Mouse (Mus musculus): ENCODE measurements at regions not wholly inside any gene's neighbourhood (a gene's known extent, or its start where the extent isn't known, plus 50 kb on each side); places are given as distances from the start of the nearest gene placed in this dataset.

DNA sequence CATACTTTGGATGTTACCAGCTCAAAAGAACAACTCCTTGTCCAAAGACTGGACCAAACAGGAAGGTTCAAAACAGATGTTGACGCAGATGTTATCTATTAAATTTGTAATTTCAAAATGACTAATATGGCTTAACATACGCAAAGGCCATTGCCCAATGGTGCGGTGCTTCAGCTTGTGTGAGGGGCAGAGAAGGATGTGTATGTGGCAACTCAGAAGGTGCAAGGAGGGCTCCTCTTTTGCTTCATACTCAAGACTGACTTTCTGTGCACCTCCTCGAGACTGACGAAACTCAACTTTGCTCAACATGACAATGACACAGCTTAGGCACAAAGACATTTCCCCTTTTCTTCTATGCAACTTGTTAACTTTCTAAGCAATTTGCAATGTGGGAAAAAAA lies 186.3 kb upstream of the Thbs1 start:
- H3K36me3 ChIP-seq (ENCODE audit: control insufficient read depth, insufficient read depth, low read length) = no peaks in the 10 kb centered on the region
- H3K27ac ChIP-seq (replicated peaks; ENCODE audit: insufficient read depth, low read depth, low read length) = no peak overlapping the region
- H3K27me3 ChIP-seq (ENCODE audit: control insufficient read depth, insufficient read depth, low read length) = no peaks in the 10 kb centered on the region
- no peak for DNase-seq (ENCODE audit: extremely low read depth, low read depth, low spot score)
- H3K4me1 ChIP-seq (ENCODE audit: control insufficient read depth, insufficient read depth, low read length) = no peaks in the 10 kb centered on the region
- no peak overlapping the region for H3K9ac ChIP-seq (ENCODE audit: low read depth, low read length)
- TF ChIP-seq CTCF (IDR thresholded peaks at IDR 0.05; ENCODE audit: low read depth, low read length) (no peak), POLR2A (IDR thresholded peaks at IDR 0.05; ENCODE audit: extremely low read depth, insufficient read depth, low read length) (no peak)
- no peak overlapping the region for H3K4me3 ChIP-seq (ENCODE audit: insufficient read depth, low read depth, low read length)
- H3K79me2 ChIP-seq (ENCODE audit: control insufficient read depth, insufficient read depth, low read length) = no peaks in the 10 kb centered on the region
- 94% methylated on average over 5 of the region's 5 CpGs for WGBS

DNA sequence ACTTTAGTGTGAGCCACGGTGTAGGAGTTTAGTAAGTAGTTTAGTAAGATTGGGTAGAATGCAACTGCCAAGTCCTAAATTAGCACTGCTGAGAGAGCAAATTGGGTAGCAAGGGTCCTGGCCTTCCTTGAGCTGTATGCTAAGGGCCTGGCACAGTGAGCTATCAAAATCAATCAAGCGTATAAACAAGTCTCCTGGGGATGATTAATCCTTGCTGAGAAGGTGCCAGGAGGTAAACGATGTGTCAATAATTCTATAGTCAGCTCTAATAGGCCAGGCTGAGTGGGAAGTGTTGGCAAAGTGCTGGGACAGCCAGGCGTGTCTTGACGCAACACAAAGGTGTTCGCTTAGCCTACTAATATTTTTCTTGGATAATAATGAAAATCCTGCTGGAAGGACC lies 183.6 kb upstream of the Thbs1 start:
- Histone ChIP-seq H3K27ac (replicated peaks; ENCODE audit: insufficient read depth, low read depth, low read length) (no peak overlapping the region), H3K79me2 (ENCODE audit: control insufficient read depth, insufficient read depth, low read length) (no peaks in the 10 kb centered on the region), H3K4me1 (ENCODE audit: control insufficient read depth, insufficient read depth, low read length) (no peaks in the 10 kb centered on the region), H3K27me3 (ENCODE audit: control insufficient read depth, insufficient read depth, low read length) (no peaks in the 10 kb centered on the region), H3K9ac (ENCODE audit: low read depth, low read length) (no peak overlapping the region), H3K36me3 (ENCODE audit: control insufficient read depth, insufficient read depth, low read length) (no peaks in the 10 kb centered on the region), H3K4me3 (ENCODE audit: insufficient read depth, low read depth, low read length) (no peak overlapping the region)
- WGBS = 74% methylated on average over 6 of the region's 6 CpGs
- no peak for DNase-seq (ENCODE audit: extremely low read depth, low read depth, low spot score)
- TF ChIP-seq POLR2A (IDR thresholded peaks at IDR 0.05; ENCODE audit: extremely low read depth, insufficient read depth, low read length) = no peak
- no peak for TF ChIP-seq CTCF (IDR thresholded peaks at IDR 0.05; ENCODE audit: low read depth, low read length)

DNA sequence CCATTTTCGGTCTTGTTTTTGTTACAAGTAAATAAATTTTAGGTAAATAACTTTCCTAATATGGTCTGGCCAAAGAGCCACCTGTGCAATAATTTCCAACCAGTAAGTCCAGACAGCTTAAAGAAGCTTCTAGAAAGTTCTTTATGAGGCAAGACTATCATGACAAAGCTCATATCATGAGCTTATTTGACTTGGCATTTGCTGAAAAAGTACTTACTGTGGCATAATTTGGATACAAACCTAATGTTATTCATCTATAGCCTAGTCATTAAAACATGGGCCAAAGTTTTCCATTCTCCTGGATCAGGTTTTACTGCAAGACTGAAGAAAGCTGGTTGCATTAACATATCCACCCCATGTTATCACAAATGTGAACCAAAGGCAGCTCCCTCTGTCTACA lies 182.1 kb upstream of the Thbs1 start:
- H3K4me3 ChIP-seq (ENCODE audit: insufficient read depth, low read depth, low read length) = no peak overlapping the region
- 88% methylated on average over 1 of the region's 1 CpGs for WGBS
- no peak overlapping the region for H3K9ac ChIP-seq (ENCODE audit: low read depth, low read length)
- DNase-seq (ENCODE audit: extremely low read depth, low read depth, low spot score) = no peak
- no peaks in the 10 kb centered on the region for H3K36me3 ChIP-seq (ENCODE audit: control insufficient read depth, insufficient read depth, low read length)
- H3K4me1 ChIP-seq (ENCODE audit: control insufficient read depth, insufficient read depth, low read length) = no peaks in the 10 kb centered on the region
- H3K27ac ChIP-seq (replicated peaks; ENCODE audit: insufficient read depth, low read depth, low read length) = no peak overlapping the region
- no peak for TF ChIP-seq POLR2A (IDR thresholded peaks at IDR 0.05; ENCODE audit: extremely low read depth, insufficient read depth, low read length)
- TF ChIP-seq CTCF (IDR thresholded peaks at IDR 0.05; ENCODE audit: low read depth, low read length) = no peak
- no peaks in the 10 kb centered on the region for H3K27me3 ChIP-seq (ENCODE audit: control insufficient read depth, insufficient read depth, low read length)
- no peaks in the 10 kb centered on the region for H3K79me2 ChIP-seq (ENCODE audit: control insufficient read depth, insufficient read depth, low read length)

DNA sequence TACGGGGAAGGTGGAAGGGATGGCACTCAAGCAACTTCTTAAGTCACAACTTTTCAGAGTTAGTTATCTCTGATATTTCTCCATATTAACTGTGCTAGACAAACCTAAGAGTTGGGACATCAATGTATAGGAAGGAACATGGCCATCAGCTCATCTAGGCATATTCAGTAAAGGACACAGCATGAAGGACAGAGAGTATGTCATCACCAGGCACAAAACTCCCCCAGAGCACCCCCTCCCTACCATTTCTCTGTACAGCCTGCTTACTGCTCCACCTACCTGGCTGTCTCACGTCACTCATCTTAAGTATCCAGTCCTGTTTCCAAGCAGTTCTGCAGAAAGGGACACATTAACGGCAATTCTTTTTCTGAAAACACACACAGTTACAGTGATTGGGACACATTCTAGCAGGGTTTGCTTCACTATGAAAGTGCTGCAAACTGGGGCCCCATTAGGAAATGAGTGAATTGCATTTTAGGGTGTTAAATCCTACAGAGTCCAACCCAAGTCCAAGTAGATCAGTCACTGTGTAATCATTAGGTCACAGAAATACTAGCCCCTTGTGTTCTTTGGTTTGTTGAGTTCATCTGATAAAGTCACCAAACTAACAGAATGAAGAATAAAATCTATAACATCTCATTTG lies 180.7 kb upstream of the Thbs1 start:
- TF ChIP-seq CTCF (IDR thresholded peaks at IDR 0.05; ENCODE audit: low read depth, low read length) (no peak), POLR2A (IDR thresholded peaks at IDR 0.05; ENCODE audit: extremely low read depth, insufficient read depth, low read length) (no peak)
- Histone ChIP-seq H3K27me3 (ENCODE audit: control insufficient read depth, insufficient read depth, low read length) (no peaks in the 10 kb centered on the region), H3K79me2 (ENCODE audit: control insufficient read depth, insufficient read depth, low read length) (no peaks in the 10 kb centered on the region), H3K9ac (ENCODE audit: low read depth, low read length) (no peak overlapping the region), H3K36me3 (ENCODE audit: control insufficient read depth, insufficient read depth, low read length) (no peaks in the 10 kb centered on the region), H3K27ac (replicated peaks; ENCODE audit: insufficient read depth, low read depth, low read length) (no peak overlapping the region), H3K4me1 (ENCODE audit: control insufficient read depth, insufficient read depth, low read length) (no peaks in the 10 kb centered on the region), H3K4me3 (ENCODE audit: insufficient read depth, low read depth, low read length) (no peak overlapping the region)
- WGBS = 91% methylated on average over 3 of the region's 3 CpGs
- DNase-seq (ENCODE audit: extremely low read depth, low read depth, low spot score) = no peak

DNA sequence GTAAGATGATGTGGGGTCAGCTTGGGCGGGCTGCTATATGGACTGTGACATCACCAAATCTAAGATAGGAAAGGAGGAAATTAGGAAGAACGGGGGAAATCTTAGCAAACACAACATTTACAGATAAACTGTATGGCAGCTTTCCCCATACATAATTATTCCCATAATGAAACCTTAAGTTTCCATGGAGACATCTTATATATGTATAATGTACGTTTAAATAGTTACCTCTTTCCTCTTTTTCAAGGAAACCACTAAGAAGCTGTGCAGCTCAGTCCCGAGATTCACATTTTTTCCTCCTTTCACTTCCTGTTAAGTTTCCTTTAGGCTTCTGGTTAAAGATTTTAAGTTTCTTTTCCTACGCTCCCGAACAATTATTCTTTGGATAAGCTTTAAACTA lies 175.1 kb upstream of the Thbs1 start:
- no peaks in the 10 kb centered on the region for H3K4me1 ChIP-seq (ENCODE audit: control insufficient read depth, insufficient read depth, low read length)
- no peaks in the 10 kb centered on the region for H3K27me3 ChIP-seq (ENCODE audit: control insufficient read depth, insufficient read depth, low read length)
- no peaks in the 10 kb centered on the region for H3K79me2 ChIP-seq (ENCODE audit: control insufficient read depth, insufficient read depth, low read length)
- TF ChIP-seq CTCF (IDR thresholded peaks at IDR 0.05; ENCODE audit: low read depth, low read length) (no peak), POLR2A (IDR thresholded peaks at IDR 0.05; ENCODE audit: extremely low read depth, insufficient read depth, low read length) (no peak)
- no peak overlapping the region for H3K4me3 ChIP-seq (ENCODE audit: insufficient read depth, low read depth, low read length)
- WGBS = 78% methylated on average over 6 of the region's 6 CpGs
- H3K27ac ChIP-seq (replicated peaks; ENCODE audit: insufficient read depth, low read depth, low read length) = no peak overlapping the region
- H3K9ac ChIP-seq (ENCODE audit: low read depth, low read length) = no peak overlapping the region
- DNase-seq (ENCODE audit: extremely low read depth, low read depth, low spot score) = no peak
- no peaks in the 10 kb centered on the region for H3K36me3 ChIP-seq (ENCODE audit: control insufficient read depth, insufficient read depth, low read length)

DNA sequence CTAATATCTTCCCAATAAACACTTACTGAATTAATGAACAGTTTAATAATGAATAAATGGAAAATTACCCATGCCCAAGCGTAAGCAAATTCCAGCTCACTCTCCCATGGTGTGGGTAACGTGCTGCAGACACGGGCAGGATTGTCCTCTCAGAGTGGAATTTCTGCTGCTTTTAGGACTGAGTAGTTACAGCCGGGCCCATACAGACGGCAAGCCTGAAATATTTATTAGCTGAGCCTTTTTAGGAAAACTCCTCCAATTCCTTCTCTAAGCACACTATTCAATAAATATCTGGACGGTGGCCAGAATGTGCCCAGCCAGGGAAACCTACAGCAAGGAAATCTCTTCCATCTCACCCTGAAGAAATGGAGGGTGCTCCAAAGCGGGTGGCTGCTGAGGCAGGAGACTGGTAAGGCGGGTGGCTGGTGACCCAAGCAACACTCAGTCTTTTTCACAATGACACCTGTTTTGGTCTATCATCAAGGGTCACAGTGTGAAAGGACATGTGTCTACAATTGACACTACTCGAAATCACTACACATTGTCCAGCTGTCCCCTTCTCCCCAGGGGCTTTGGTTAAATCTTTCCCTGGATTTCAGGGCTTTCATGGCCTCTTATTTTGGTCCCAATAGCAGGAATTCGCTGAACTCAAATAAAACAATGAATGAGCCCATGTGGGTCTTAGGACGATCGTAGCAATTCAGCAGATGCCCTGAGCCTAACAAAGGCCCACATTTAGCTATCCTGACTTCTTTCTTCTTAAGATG lies 173.2 kb upstream of the Thbs1 start:
- Histone ChIP-seq H3K4me3 (ENCODE audit: insufficient read depth, low read depth, low read length) (no peak overlapping the region), H3K36me3 (ENCODE audit: control insufficient read depth, insufficient read depth, low read length) (no peaks in the 10 kb centered on the region), H3K27ac (replicated peaks; ENCODE audit: insufficient read depth, low read depth, low read length) (no peak overlapping the region), H3K27me3 (ENCODE audit: control insufficient read depth, insufficient read depth, low read length) (no peaks in the 10 kb centered on the region), H3K9ac (ENCODE audit: low read depth, low read length) (no peak overlapping the region), H3K79me2 (ENCODE audit: control insufficient read depth, insufficient read depth, low read length) (no peaks in the 10 kb centered on the region), H3K4me1 (ENCODE audit: control insufficient read depth, insufficient read depth, low read length) (no peaks in the 10 kb centered on the region)
- whole genome bisulfite sequencing = 88% methylated on average over 12 of the region's 12 CpGs
- no peak for DNase-seq (ENCODE audit: extremely low read depth, low read depth, low spot score)
- no peak for TF ChIP-seq CTCF (IDR thresholded peaks at IDR 0.05; ENCODE audit: low read depth, low read length)
- TF ChIP-seq POLR2A (IDR thresholded peaks at IDR 0.05; ENCODE audit: extremely low read depth, insufficient read depth, low read length) = no peak

All from liver, adult 2 months (tissue).